In genomic region chr8:126126041-126126440, GRCm38 (mm10) we compare ENCODE assay signal across 30 mouse cellular contexts.
DNase-seq lines count a peak whose midpoint lies in the region; ATAC-seq and TF ChIP-seq lines count a peak whose summit lies in the region.
"Had no signal": no experiment of that assay in that cellular context is flagged by ENCODE, and none has a peak within 500 bp of the region (broad histone marks: within the 10 kb centered on the region; RNA-seq: fewer than 3 reads in every experiment).

No protein-coding gene starts in this region.

- H3K9me3 ChIP-seq in forebrain, postnatal 0 days (ENCODE audit: low read length) = no peaks in the 10 kb centered on the region
- no peaks in the 10 kb centered on the region for H3K9me3 ChIP-seq in forebrain, embryonic 11.5 days (ENCODE audit: control insufficient read depth, low read length)
- 0 out of 2 replicates have a peak, but pooled peaks cover 5% of the 10 kb centered on the region for H3K9me3 ChIP-seq in midbrain, embryonic 14.5 days (ENCODE audit: control insufficient read depth, low read length)
- peaks cover 3% of the 10 kb centered on the region; the same call in 1 of the 2 replicates for H3K9me3 ChIP-seq in midbrain, embryonic 11.5 days (ENCODE audit: control insufficient read depth, low read length)
- H3K9me3 ChIP-seq: heart, embryonic 10.5 days; hindbrain, embryonic 15.5 days; intestine, embryonic 15.5 days had no signal

- WGBS in forebrain, postnatal 0 days = 11% methylated on average over 6 of the region's 6 CpGs
- WGBS in forebrain, embryonic 11.5 days = 67% methylated on average over 6 of the region's 6 CpGs
- WGBS in midbrain, embryonic 14.5 days = 52% methylated on average over 6 of the region's 6 CpGs
- 76% methylated on average over 6 of the region's 6 CpGs for WGBS in midbrain, embryonic 11.5 days

- peak; percentile 28 to 35 for DNase-seq in cerebellum, postnatal 14 days
- DNase-seq in cerebellum, adult 11-12 months = no peak
- DNase-seq in forebrain, postnatal 0 days = peak; percentile 47
- DNase-seq in forebrain, embryonic 11.5 days (ENCODE audit: low spot score) = no peak
- DNase-seq in midbrain, embryonic 14.5 days = peak; percentile 59
- no peak for DNase-seq in midbrain, embryonic 11.5 days (ENCODE audit: low spot score, missing footprints)
- DNase-seq in frontal cortex, postnatal 14 days (ENCODE audit: low spot score in 2 of 2) = no peak
- DNase-seq: adrenal gland, postnatal 10 days; adrenal gland, postnatal 36 days; B cell, adult 2 months; cerebellum, adult 11 months; cerebellum, adult 8-10 months; cerebellum, postnatal 36 days; embryo, embryonic 11 days; gastrocnemius, postnatal 10 days; gastrocnemius, postnatal 36 days; heart, adult 2 months; heart, postnatal 14 days; heart, postnatal 4 days; kidney, adult 11 months had no signal

- H3K4me3 ChIP-seq in forebrain, postnatal 0 days (ENCODE audit: low read depth, low read length) = no peak overlapping the region
- H3K4me3 ChIP-seq in forebrain, embryonic 11.5 days (ENCODE audit: low read depth, low read length) = no peak overlapping the region
- no peak overlapping the region for H3K4me3 ChIP-seq in midbrain, embryonic 14.5 days (replicated peaks; ENCODE audit: low read depth, low read length)
- H3K4me3 ChIP-seq in midbrain, embryonic 11.5 days (ENCODE audit: low read depth, low read length) = no peak overlapping the region
- H3K4me3 ChIP-seq: embryonic facial prominence, embryonic 10.5 days; embryonic facial prominence, embryonic 13.5 days; erythroblast, embryonic 14.5 days; heart, adult 2 months; heart, embryonic 10.5 days; heart, embryonic 13.5 days; hindbrain, embryonic 12.5 days; hindbrain, embryonic 15.5 days; intestine, embryonic 15.5 days had no signal

- no peak; the same call in 1 of the 2 replicates for ATAC-seq in forebrain, postnatal 0 days
- no peak for ATAC-seq in forebrain, embryonic 11.5 days (replicated peaks; ENCODE audit: low FRiP score)
- ATAC-seq in midbrain, embryonic 14.5 days (ENCODE audit: low FRiP score, low TSS enrichment) = no peak
- ATAC-seq in midbrain, embryonic 11.5 days (ENCODE audit: low FRiP score) = no peak
- ATAC-seq: intestine, embryonic 15.5 days; Patski had no signal

- no peaks in the 10 kb centered on the region for H3K4me1 ChIP-seq in forebrain, postnatal 0 days (ENCODE audit: insufficient read depth)
- H3K4me1 ChIP-seq in forebrain, embryonic 11.5 days (replicated peaks; ENCODE audit: control insufficient read depth, insufficient read depth, low read length) = no peaks in the 10 kb centered on the region
- H3K4me1 ChIP-seq in midbrain, embryonic 14.5 days (ENCODE audit: control insufficient read depth, insufficient read depth, low read length) = no peaks in the 10 kb centered on the region
- no peaks in the 10 kb centered on the region for H3K4me1 ChIP-seq in midbrain, embryonic 11.5 days (ENCODE audit: control insufficient read depth, insufficient read depth, low read length)
- H3K4me1 ChIP-seq: embryonic facial prominence, embryonic 10.5 days; embryonic facial prominence, embryonic 13.5 days; heart, embryonic 10.5 days; heart, embryonic 13.5 days; hindbrain, embryonic 15.5 days; intestine, embryonic 15.5 days had no signal

- H3K36me3 ChIP-seq in forebrain, postnatal 0 days (ENCODE audit: insufficient read depth) = no peaks in the 10 kb centered on the region
- no peaks in the 10 kb centered on the region for H3K36me3 ChIP-seq in forebrain, embryonic 11.5 days (ENCODE audit: control insufficient read depth, insufficient read depth, low read length)
- H3K36me3 ChIP-seq in midbrain, embryonic 14.5 days (ENCODE audit: control insufficient read depth, insufficient read depth, low read length) = no peaks in the 10 kb centered on the region
- H3K36me3 ChIP-seq in midbrain, embryonic 11.5 days (ENCODE audit: control insufficient read depth, insufficient read depth, low read length) = no peaks in the 10 kb centered on the region
- H3K36me3 ChIP-seq: embryonic facial prominence, embryonic 10.5 days; embryonic facial prominence, embryonic 13.5 days; G1E; heart, embryonic 10.5 days; heart, embryonic 13.5 days; hindbrain, embryonic 12.5 days; hindbrain, embryonic 15.5 days; intestine, embryonic 15.5 days had no signal

- H3K27ac ChIP-seq in forebrain, postnatal 0 days (ENCODE audit: low read depth, low read length) = no peak overlapping the region
- no peak overlapping the region for H3K27ac ChIP-seq in forebrain, embryonic 11.5 days (ENCODE audit: low read depth, low read length)
- no peak overlapping the region for H3K27ac ChIP-seq in midbrain, embryonic 14.5 days (replicated peaks; ENCODE audit: low read depth, low read length)
- no peak overlapping the region for H3K27ac ChIP-seq in midbrain, embryonic 11.5 days (ENCODE audit: low read depth, low read length)
- H3K27ac ChIP-seq: embryonic facial prominence, embryonic 10.5 days; embryonic facial prominence, embryonic 13.5 days; heart, adult 2 months; heart, embryonic 10.5 days; heart, embryonic 13.5 days; hindbrain, embryonic 12.5 days; hindbrain, embryonic 15.5 days; intestine, embryonic 15.5 days had no signal

- no peaks in the 10 kb centered on the region for H3K27me3 ChIP-seq in forebrain, postnatal 0 days (ENCODE audit: insufficient read depth, low read length)
- no peaks in the 10 kb centered on the region for H3K27me3 ChIP-seq in forebrain, embryonic 11.5 days (ENCODE audit: control insufficient read depth, insufficient read depth, low read length)
- H3K27me3 ChIP-seq in midbrain, embryonic 14.5 days (ENCODE audit: control insufficient read depth, insufficient read depth, low read length) = no peaks in the 10 kb centered on the region
- no peaks in the 10 kb centered on the region for H3K27me3 ChIP-seq in midbrain, embryonic 11.5 days (ENCODE audit: control insufficient read depth, insufficient read depth, low read length)
- H3K27me3 ChIP-seq: embryonic facial prominence, embryonic 13.5 days; heart, embryonic 13.5 days; hindbrain, embryonic 12.5 days; hindbrain, embryonic 15.5 days; intestine, embryonic 15.5 days had no signal

- H3K4me2 ChIP-seq in forebrain, postnatal 0 days (ENCODE audit: low read depth) = no peak overlapping the region
- no peak overlapping the region for H3K4me2 ChIP-seq in forebrain, embryonic 11.5 days (ENCODE audit: low read depth, low read length, severe bottlenecking)
- H3K4me2 ChIP-seq in midbrain, embryonic 14.5 days (ENCODE audit: low read length) = no peak overlapping the region
- H3K4me2 ChIP-seq in midbrain, embryonic 11.5 days = no peak overlapping the region
- H3K4me2 ChIP-seq: embryonic facial prominence, embryonic 13.5 days; heart, embryonic 13.5 days; hindbrain, embryonic 12.5 days; hindbrain, embryonic 15.5 days; intestine, embryonic 15.5 days had no signal

- H3K9ac ChIP-seq in forebrain, postnatal 0 days = no peak overlapping the region
- H3K9ac ChIP-seq in forebrain, embryonic 11.5 days (ENCODE audit: low read length) = no peak overlapping the region
- no peak overlapping the region for H3K9ac ChIP-seq in midbrain, embryonic 14.5 days (replicated peaks; ENCODE audit: low read length)
- H3K9ac ChIP-seq in midbrain, embryonic 11.5 days (ENCODE audit: low read length) = no peak overlapping the region
- H3K9ac ChIP-seq: embryonic facial prominence, embryonic 13.5 days; heart, embryonic 13.5 days; hindbrain, embryonic 12.5 days; hindbrain, embryonic 15.5 days; intestine, embryonic 15.5 days had no signal

- TF ChIP-seq CTCF in forebrain, postnatal 0 days (IDR thresholded peaks at IDR 0.05; ENCODE audit: low read depth) = no peak

Comparison
In these comparisons a context has a peak if more than half of its experiments do, and no peak if none do; other contexts are left out.
1. DNase-seq: peak in cerebellum, postnatal 14 days (2 of 2), forebrain, postnatal 0 days (single experiment) and midbrain, embryonic 14.5 days (single experiment); none in cerebellum, adult 11-12 months (single experiment), forebrain, embryonic 11.5 days (single experiment), midbrain, embryonic 11.5 days (single experiment) and frontal cortex, postnatal 14 days (0 of 2).